Mouse (Mus musculus) cerebellum, adult 2 months (tissue): ENCODE results near the gene Wbp1l. TPM values are rescaled to one million over a fixed set of nuclear protein-coding genes. Genes with fewer than 3 reads are reported as not detected.
"Not testable (repeated sequence)": the region's sequence is repeated elsewhere in the genome, so short reads cannot be mapped to it uniquely, and the experiment has no call there.

Source experiments
- DNase-seq, 2 experiments: peaks; one replicate each; pipeline ENCODE4 v3.0.0; 2021
- H3K27ac ChIP-seq: fragments of 200-500 bp; 2 replicates; pipeline ENCODE4 v1.5.1; 2012; ENCODE audit warnings: low read length, control low read depth, inconsistent platforms; ENCODE audit not compliant: insufficient read depth
- H3K27me3 ChIP-seq: fragments of 200-500 bp; 2 replicates; pipeline ENCODE4 v1.6.1; 2012; ENCODE audit warnings: inconsistent platforms, mild to moderate bottlenecking, low read length, moderate library complexity; ENCODE audit not compliant: control insufficient read depth, insufficient read depth
- H3K4me1 ChIP-seq: fragments of 200-500 bp; 2 replicates; pipeline ENCODE4 v1.6.1; 2011; ENCODE audit warnings: low read length; ENCODE audit not compliant: control insufficient read depth, insufficient read depth
- H3K4me3 ChIP-seq: fragments of 200-500 bp; replicated peaks from 2 replicates; pipeline ENCODE3; 2011; ENCODE audit warnings: mild to moderate bottlenecking, low read depth, low read length, control low read depth; ENCODE audit not compliant: insufficient read depth
- CTCF ChIP-seq: fragments of 200-500 bp; IDR thresholded peaks from 2 replicates; pipeline ENCODE4 v1.5.1; 2011; ENCODE audit warnings: low read depth, mild to moderate bottlenecking, control low read depth, low read length, moderate library complexity, borderline replicate concordance; ENCODE audit not compliant: insufficient read depth
- POLR2A ChIP-seq: fragments of 200-500 bp; IDR thresholded peaks from 2 replicates; pipeline ENCODE4 v1.6.1; 2011; ENCODE audit warnings: low read length, control low read depth, borderline replicate concordance; ENCODE audit not compliant: insufficient read depth
- whole genome bisulfite sequencing: fragments of 180-500 bp; shearing (Covaris S2); methylation state at CpG from one replicate; pipeline ENCODE4 v1.1.7; 2018; 5-methylcytosine and 5-hydroxymethylcytosine counted together
- polyA plus RNA-seq: library from polyadenylated mRNA; depleted of rRNA; stranded (reverse); fragments of >200 nt; gene quantifications from 2 replicates; pipeline ENCODE4 v1.2.3, GENCODE M21; 2012

The Wbp1l gene
- polyA plus RNA-seq, 1 experiment = 28.3 TPM

DNA sequence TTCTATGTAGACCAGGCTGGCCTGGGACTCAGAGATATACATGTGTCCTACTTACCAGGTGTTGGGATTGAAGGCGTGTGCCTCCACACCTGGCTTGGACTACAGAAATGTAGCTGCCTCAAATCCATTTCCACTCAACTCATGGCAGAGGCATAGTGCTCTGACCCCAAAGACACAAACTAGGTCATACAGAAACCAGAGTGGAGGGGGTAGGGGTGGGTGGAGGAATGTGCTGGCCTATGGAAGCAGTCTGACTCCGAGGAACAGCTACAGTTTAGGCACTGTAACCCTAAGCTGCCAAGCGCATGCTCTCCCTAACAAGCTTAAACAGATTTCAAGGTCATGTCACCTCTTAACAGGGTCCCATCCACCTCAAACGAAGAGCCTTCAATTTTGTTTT lies 35.3 kb upstream of the Wbp1l start:
- peak in 1 of 2 experiments; percentile 23 for DNase-seq
- TF ChIP-seq POLR2A (no peak), CTCF (no peak)
- WGBS = 57% methylated on average over 4 of the region's 4 CpGs
- H3K4me1 ChIP-seq = peaks cover 24% of the 10 kb centered on the region
- H3K27ac ChIP-seq = peak overlapping the region; percentile 74
- no peak overlapping the region for H3K4me3 ChIP-seq
- H3K27me3 ChIP-seq = no peaks in the 10 kb centered on the region

DNA sequence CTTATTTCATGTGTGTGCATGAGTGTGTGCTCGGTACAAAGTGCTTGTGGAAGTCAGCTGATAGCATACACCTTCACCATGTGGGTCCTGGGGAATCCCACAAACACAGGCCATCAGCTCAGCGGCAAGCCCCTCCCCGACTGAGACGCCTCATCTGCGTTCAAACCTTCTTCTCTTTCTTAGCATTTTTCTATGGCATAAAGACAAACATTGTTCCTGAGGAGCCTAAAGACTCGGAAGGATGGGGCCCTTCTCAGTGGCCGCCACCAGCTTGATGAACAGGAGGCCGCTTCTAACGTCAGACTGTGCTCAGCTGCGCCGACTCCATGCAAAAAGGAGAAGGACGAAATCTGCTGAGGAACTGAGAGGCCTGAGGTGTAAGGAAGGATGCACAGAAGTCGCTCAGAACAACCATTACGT lies 34.8 kb upstream of the Wbp1l start:
- WGBS = 67% methylated on average over 14 of the region's 14 CpGs
- no peaks in the 10 kb centered on the region for H3K27me3 ChIP-seq

DNA sequence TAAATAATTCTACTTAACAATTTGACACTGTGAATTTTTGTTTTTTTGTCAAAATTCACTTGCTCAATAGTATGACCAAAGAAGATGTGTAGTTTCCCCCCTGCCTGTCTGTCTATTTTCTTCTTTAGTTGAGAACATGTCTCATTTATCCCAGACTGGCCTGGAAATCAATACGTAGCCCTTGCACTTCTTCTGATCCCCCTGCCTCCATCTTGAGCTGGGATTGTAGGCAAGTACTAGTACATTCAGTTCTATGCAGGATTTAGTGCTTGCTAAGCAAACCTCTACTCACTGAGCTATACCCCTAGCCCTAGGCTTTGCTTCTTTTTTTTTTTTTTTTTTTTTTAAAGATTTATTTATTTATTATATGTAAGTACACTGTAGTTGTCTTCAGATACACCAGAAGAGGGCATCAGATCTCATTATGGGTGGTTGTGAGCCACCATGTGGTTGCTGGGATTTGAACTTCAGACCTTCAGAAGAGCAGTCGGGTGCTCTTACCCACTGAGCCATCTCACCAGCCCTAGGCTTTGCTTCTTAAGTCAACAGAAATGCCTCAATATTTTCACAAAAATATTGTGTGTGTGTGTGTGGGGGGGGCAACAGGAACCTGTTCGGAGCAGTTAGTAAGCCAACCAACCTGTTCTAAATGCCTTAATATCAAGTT lies 27.5 kb upstream of the Wbp1l start:
- 52% methylated on average over 3 of the region's 3 CpGs for WGBS
- H3K4me3 ChIP-seq = peak overlapping the region; percentile 40
- not testable (repeated sequence) for H3K4me1 ChIP-seq, DNase-seq, H3K27me3 ChIP-seq, H3K27ac ChIP-seq

More for the DNA sequence above, 34.8 kb upstream of the Wbp1l start:
- Histone ChIP-seq H3K4me3 (no peak overlapping the region), H3K27ac (peak overlapping the region; percentile 74), H3K4me1 (peaks cover 20% of the 10 kb centered on the region)
- peak in 1 of 2 experiments; percentile 32 for DNase-seq
- TF ChIP-seq CTCF (no peak), POLR2A (no peak)

DNA sequence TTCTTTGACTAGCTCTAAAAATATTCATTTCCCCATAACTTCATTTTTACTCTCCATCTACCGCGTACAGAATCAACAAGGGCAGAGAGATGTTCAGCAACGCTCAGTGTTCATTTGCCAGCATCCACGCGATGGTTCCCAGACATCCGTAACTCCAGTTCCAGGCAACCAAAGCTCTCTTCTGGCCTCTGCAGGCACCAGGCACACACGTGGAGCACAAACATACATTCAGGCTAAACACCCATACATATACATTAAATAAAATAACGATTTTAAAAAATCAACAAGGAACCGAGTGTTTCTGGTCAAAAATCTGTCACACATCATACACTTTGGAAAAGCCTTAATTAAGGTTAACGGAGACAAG lies 27.0 kb upstream of the Wbp1l start:
- Histone ChIP-seq H3K27me3 (no peaks in the 10 kb centered on the region), H3K27ac (no peak overlapping the region), H3K4me3 (peak overlapping the region; percentile 40), H3K4me1 (peaks cover 2% of the 10 kb centered on the region; the same call in 1 of the 2 replicates)
- no peak for DNase-seq
- no peak for TF ChIP-seq CTCF
- no peak for TF ChIP-seq POLR2A
- WGBS = 2% methylated on average over 10 of the region's 10 CpGs

DNA sequence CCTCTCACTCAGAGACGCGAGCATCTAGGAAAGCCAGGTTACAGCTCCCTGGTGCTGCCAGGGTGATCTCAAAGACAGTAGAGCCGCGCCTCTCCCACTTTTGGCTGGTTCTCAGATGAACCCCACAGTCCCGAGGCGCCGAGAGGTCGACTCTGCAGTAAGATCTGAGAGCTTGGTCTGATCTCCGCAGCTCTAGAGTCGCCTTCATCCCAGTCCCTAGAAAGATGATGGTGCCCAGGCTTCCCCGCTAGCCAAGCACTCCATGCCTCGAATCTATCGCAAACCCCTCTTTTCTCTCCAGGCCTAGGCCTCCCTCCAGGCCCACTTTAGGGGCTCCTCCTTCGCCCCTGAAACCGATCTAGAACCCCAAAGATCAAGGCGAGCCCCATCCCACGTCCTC lies 26.3 kb upstream of the Wbp1l start:
- DNase-seq = no peak
- Histone ChIP-seq H3K4me1 (peaks cover 2% of the 10 kb centered on the region; the same call in 1 of the 2 replicates), H3K27me3 (no peaks in the 10 kb centered on the region), H3K4me3 (peak overlapping the region; percentile 90), H3K27ac (peak overlapping the region; percentile 56)
- TF ChIP-seq CTCF (no peak), POLR2A (no peak)
- 1% methylated on average over 17 of the region's 17 CpGs for WGBS

DNA sequence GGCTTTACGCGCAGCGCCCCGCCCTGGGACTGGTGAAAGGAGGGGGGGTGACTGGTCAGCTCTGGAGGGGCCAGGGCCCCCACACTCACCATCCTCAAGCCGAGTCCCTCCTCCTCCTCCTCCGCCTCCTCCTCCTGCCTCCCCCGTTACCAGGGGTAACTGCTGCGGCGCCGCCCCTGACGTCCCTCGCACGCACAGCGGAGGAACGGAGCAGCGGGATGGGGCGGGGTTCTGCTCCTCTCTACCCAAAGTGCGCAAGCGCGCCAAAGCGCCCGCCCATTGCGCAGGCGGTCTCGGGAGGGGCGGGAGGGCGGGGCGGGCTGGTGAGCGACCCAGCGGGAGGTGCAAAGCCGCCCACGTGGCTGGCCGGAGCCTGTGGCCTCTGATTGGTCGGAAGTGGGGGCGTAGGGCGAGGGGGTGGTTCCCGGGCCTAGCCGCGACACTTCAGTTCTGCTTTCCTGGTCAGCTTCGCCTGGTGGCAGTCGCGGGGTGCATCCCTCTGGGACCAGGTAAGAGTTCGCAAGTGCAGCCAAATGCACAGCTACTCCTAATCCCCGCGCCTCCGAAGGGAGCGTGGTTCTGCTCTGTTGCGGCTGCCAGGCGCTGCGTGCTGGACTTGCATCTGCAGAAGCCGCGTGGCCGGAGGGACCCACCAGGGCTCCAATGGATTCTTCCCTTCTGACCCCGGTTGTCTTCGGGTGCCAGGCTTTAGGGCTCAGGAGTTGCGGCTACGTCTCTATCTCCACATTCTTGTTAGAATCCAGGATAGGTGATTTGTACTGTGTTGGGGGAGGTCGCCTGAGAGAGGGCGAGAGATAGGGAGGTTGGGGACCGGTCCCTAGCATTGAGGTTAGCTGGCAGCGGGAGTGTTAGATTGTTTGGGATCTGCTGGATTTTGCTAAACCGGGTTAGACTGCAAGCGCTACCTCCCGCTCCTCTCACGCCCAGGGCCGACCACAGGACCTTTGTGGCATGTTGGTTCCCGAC lies 25.6 kb upstream of the Wbp1l start, which contains the start of the genes Arl3 and Sfxn2:
TSS of gene Arl3 (minus strand) at position 248 of the 987 bp plus-strand sequence.
TSS of gene Sfxn2 (plus strand) at position 415 of the 987 bp plus-strand sequence.
- peak; percentile 59 for TF ChIP-seq POLR2A
- peak; percentile 27; the same call in 1 of the 2 replicates for TF ChIP-seq CTCF
- WGBS = 1% methylated on average over 66 of the region's 67 CpGs
- no peaks in the 10 kb centered on the region for H3K27me3 ChIP-seq
- peaks cover 2% of the 10 kb centered on the region; the same call in 1 of the 2 replicates for H3K4me1 ChIP-seq
- peak; percentile 95 to 96 for DNase-seq
- H3K27ac ChIP-seq = peak within 1 kb of the TSS; percentile 56
- peak within 1 kb of the TSS; percentile 90 for H3K4me3 ChIP-seq

DNA sequence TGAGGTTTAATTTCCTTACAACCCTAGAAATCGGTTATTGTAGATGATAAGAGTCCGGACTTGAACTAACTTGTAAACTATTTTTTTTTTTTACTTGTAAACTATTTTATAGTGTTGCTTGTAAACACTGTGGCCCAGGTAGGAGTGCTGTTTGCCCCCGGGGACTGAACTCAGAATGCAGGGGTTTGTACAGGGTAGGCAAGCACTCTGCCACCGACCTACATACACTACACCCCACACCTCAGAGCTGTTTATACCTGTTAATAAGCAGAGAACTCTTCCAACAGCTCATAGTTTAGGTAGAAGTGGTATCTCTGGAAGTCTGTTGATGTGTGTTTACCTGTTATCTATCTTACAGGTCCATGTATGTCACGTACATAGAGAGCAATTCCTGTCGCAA lies 24.9 kb upstream of the Wbp1l start:
- Histone ChIP-seq H3K4me3 (peak overlapping the region; percentile 74), H3K4me1 (peaks cover 2% of the 10 kb centered on the region; the same call in 1 of the 2 replicates), H3K27ac (no peak overlapping the region), H3K27me3 (no peaks in the 10 kb centered on the region)
- 48% methylated on average over 6 of the region's 6 CpGs for WGBS
- TF ChIP-seq CTCF (no peak), POLR2A (no peak)
- no peak for DNase-seq

DNA sequence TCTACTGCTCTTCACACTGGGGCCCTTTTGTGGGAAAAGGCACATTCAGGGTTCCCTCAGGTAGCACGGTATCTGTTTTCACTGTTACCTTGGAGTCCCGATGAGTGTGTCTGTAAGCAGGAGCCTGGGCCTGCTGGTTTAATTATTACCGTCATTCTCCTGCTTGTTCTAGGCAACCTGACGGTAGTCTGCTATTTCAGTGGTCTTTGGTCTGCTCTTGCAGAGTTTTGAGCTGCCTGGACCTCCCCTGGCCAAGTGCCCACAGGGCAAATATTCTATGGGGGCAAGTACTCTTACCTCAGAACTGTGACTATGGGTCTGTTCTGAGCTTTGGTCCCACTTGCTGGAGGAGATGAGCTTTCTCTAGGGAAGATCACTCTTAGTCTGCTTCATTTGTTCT lies 23.7 kb upstream of the Wbp1l start:
- no peaks in the 10 kb centered on the region for H3K27me3 ChIP-seq
- H3K4me3 ChIP-seq = no peak overlapping the region
- H3K4me1 ChIP-seq = peaks cover 2% of the 10 kb centered on the region; the same call in 1 of the 2 replicates
- WGBS = 77% methylated on average over 4 of the region's 4 CpGs
- DNase-seq = no peak
- TF ChIP-seq POLR2A = no peak
- no peak for TF ChIP-seq CTCF
- no peak overlapping the region for H3K27ac ChIP-seq
